Mouse (Mus musculus) CD8-positive naive resting alpha-beta T cell, adult 2 months (primary cell): Measurements from ENCODE around the gene Rps17.

ENCODE experiments used
- DNase-seq, 2 experiments: peaks; one replicate each; pipeline ENCODE4 v3.0.0; 2022; ENCODE audit warnings: low read depth in 2 of 2, low spot score in 2 of 2

Gene Rps17

DNA sequence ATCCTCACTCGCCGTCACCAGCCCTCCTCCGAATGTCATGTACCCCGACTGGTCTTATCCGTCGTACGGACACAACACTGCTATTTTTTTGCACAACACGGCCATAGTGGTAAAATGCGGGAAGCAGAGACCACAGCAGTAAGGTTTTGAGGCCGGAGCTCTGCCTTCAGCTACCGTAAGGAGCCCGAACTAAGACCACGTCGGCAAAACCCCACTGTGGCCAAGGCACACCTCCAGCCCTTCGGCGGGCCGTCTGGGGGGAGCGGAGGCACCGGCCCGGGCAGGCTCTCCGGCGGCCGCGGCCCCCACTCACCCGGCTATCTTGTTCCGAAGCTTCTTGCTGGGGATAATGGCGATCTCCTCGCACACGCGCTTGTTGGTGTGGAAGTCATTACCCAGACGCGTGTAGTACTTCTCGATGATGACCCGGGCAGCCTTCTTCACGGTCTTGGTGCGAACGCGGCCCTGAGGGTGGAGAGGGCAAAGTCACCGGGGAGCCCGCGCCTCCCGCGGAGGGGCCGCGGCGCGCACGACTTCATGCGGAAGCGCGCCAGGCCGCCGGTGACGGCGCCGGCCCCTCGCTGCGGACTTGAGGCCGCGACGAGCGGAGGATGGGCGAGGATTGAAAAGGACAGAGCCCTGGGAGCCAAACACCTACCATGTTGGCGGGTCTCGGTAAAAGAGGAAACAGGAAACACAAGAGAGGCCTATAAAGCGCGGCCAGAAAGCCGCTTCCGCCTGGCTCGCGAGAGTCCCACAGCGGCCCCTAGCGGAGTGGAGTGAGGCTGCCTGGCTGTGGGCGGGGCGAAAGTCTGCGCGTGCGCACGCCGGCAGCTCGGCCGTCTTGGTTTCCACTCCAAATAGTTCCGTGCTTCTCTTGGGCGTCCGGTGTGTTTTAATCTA lies at the start of gene Rps17:
Gene Rps17 (minus strand): TSS at position 711 of the 903 bp plus-strand sequence.
- DNase-seq = peak; percentile 99

DNA sequence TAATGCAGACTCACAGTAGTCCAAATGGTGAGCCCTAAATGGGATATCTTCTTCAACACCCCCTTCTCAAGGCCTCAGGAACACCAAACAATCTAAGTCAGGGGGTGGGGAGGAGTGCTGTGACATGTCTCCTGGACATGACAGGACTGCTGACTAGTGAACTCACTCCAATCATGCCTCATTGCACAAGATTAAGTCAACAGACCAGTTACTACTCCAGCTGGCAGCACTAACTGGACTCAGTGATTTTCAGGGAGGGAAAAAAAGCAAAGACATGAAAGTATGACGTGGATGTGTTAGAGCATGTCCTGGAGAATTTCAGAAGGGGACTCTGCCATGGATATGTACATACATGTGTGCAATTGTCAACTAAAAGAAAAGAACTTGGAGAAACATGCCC lies 34.3 kb upstream of the Rps17 start:
- no peak for DNase-seq

DNA sequence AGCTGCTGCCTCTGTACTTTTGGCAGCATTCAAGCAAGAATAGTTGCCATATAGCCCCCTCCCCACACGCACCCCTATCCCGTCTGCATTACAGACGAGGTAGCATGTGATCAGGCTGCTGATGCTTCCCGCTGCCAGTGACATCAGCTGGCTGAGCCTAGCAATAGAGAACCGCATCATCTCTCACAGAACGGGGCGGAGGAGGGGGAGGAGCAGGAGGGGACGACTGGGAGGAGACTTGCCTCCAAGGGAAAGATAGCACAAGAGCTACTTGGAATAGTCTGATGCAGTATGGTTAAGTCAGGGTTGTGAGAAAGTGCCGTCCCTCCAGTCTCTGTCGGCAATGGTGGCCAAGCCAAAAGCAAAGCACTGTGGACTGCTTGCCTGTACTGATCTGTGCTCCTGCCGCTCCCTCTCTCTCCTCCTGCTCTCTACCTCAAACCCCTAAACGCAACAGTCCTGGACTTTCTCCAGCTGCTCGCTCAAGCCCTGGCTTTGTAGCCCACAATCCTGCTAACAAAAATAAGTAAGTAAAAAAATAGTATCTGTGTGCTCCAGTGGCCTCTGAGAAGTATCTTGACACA lies 27.4 kb upstream of the Rps17 start:
- DNase-seq = no peak

DNA sequence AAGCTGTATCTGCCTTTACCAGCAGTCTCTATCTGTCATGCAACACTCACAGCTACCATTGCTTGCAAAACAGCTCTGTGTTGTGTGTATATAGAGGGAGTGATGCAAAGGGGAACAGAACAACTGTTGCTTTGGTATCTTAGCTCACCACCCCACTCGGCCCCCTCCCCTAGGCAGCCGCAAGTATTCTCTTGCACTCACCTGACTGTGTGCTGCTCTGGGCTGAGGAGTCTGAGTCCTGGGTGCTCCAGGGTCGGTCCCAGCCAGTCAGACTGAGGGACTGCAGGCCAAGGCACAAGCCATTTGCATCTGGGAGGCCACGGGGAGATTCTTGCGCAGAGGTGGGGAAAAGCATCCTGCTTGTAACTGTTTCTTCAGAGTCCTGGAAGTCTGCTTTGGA lies 26.8 kb upstream of the Rps17 start:
- no peak for DNase-seq

DNA sequence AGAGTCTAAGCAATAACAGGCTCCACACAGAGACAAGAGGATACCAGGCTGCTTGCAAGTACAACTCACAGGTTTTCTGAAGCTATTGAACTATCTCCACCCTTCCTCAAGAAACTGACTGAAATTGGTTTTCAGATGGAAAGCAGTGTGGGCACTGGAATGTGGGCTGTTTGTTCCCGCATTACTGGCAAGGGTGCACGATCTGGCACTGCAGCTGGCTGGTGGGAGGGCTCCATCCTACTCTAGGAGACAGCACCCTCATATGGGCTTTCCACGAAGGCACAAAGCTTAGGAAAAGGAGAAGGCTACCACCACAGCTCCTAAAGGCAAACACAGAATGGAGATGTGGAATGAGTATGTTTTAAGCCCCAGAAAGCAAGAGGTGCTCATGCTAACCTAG lies 24.7 kb upstream of the Rps17 start:
- no peak for DNase-seq

DNA sequence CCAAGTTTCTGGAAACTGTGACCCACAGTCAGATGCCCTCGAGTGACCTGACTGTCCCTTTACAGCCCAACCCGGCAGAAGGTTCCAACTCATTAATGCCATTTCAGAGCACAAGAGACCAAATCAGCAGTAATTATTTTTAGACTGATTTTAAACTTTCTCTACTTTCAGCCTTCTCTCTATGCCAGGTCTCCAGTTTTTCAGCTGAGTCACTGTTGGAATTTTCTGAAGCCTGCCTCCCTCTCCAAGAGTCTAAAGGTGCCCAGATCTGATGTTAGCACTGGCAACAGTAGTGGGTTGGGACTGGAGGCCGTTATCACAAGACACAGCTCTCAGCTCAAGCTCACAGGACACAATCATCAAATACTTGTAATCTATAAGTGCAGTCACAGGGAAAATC lies 22.9 kb upstream of the Rps17 start:
- no peak for DNase-seq

DNA sequence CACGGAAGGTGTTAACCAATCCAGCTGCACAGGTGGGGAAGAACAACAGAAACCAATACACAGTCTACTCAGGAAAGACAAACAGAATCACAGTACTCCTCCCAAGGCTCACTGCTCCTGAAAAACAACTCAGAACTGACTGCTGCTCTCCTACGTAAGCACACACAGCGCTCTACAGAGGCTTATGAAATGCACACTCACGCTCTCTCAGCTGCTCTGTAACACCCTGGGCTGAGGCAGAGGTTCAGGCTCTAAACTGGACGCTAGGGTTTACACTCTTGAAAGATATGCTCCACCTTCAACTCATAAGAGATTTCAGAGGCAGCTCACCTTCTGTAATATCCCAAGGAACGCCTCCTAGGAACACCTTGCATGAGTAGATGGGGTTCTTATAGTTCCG lies 11.9 kb upstream of the Rps17 start:
- no peak for DNase-seq

DNA sequence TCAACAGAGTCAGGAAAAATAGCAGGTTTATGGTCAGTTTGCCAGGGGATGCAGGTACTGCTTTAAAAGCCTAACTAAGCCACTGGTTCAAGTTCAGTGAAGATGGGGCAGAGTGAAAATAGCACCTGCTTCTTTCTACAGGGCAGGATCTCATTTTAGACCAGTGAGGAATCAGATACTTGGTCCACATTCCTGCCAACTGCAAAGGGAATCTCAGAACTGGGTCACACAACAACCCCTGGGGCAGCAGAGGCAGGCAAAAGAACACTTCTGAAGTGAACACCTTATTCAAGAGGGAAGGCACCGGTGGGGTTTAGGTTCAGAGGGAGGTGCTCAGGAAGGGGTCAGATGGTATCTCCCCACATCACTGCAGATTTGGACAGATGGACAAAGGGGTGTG lies 11.3 kb upstream of the Rps17 start:
- DNase-seq = no peak

DNA sequence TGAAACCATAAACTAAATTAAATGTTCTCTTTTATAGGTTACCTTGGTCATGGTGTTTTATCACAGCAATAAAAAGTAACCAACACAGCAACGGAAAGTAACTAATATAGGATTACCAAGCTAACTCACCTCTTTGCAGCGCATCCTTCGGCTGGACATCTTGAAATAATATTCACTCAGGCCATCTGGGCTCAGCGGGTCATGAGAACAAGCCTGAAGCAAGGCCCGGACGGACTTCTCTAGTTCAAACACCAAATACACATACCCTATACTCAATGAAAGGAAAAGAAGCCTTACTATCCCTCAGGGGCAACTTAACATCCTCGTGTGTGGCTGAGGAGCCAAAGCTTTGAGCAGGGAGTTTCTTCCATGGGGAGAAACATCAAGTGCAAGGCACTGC lies 10.7 kb upstream of the Rps17 start:
- no peak for DNase-seq

DNA sequence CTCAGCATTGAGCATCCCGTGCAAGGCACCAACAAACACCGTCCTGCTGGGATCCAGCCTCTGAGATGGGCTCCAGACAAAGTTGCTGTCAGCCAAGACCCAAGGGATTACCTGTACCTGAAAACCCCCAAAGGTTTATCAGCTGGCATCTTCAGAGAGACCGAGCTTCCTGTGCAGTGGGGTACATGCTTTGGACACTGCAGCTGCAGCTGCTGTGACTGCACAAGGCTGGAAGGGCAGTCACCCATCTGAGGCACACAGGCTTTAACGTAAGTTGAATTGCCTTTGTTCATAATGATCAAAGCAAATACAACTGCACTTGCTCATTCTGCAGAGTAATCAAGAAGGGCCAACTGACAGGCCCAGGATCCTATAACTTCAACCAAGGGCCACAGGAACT lies 6.8 kb upstream of the Rps17 start:
- DNase-seq = no peak

DNA sequence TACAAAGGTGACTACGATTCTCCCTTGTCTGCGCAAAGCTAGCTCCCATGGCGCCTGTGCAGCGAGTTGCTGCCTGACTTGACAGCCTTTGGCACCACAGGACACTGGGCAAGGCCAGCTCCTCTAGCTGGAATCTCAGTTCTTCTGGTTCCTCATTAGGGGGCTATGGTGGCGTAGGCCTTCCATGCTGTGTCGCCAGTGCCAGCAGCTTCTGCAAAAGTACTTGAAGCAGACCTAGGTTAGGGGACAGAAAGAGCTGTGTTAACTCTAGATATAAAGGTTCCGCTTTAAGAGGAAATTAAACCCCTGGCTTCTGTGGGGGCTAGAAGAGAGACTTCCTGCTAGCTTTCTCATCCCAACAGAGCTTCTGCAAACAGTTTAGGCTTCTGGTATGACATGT lies 3.2 kb upstream of the Rps17 start:
- no peak for DNase-seq

DNA sequence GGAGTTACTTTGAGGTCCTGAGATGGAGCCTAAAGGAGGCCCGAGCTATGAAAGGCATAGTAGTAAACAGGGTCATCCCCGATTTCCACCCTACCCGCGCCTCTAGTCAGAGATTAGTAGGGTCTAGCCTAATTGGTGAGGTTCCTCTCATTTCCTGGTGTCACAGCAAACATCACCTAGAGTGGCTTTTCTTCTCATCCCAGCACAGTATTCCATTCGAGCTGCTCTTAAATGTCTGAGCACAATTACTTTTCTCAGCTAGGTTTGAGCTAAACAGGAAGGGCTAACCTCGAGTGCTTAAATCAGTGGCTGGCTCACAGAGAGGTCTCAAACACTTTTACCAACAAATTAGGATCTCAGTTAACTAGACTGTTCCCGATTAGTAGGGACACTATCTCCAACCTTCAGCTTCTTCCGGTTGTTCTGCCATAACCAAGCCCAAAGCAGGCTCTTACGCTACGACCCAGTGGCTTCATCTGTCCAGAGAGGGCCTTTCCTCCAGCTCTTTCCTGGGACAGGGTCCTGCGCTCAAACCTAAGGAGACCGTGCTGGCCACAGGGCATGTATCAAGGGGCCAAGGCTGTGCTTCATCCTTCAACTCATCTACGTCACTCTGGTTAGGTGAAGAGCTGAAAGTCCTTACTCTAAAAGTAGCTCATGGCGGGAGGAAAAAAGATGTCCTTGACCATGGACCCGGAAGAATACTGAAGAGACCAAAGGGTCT lies 555 bp upstream of the Rps17 start:
- no peak for DNase-seq

DNA sequence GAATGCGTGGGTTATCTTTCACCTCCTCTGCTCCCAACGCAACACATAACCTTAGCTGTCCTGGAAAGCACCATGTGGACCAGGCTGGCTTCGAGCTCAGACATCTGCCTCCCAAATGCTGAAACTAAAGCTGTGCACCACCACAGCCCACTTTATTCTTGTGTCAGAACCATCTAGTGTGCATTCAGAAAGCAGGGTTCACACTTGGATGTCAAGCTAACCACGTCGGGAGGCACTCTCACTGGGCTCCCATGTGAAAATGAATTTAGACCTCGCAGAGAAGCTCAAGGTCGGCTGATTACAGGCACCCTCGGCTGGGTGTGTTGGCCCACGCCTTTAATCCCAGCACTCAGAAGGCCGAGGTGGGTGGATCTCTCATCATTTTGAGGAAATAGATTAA lies 1.2 kb downstream of the Rps17 start:
- no peak for DNase-seq

DNA sequence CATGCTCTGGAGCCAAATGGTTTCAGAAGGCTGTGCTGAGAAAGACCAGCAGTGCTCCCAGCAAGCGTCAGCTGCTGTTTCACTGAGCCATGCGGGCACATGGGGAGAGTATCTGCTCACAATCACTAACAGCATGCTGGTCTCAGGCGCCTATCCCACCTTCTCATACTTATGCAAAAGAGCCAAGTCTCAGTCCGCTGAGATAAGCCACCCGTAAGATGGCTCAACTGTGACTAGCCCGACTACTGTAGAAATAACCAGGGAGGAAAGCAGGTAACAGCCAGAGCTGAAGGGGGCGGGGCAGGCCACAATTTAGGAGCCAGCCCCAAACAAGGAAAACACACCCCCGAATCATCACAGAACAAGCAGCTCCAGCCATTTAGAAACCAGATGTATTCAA lies 1.7 kb downstream of the Rps17 start:
- no peak for DNase-seq

DNA sequence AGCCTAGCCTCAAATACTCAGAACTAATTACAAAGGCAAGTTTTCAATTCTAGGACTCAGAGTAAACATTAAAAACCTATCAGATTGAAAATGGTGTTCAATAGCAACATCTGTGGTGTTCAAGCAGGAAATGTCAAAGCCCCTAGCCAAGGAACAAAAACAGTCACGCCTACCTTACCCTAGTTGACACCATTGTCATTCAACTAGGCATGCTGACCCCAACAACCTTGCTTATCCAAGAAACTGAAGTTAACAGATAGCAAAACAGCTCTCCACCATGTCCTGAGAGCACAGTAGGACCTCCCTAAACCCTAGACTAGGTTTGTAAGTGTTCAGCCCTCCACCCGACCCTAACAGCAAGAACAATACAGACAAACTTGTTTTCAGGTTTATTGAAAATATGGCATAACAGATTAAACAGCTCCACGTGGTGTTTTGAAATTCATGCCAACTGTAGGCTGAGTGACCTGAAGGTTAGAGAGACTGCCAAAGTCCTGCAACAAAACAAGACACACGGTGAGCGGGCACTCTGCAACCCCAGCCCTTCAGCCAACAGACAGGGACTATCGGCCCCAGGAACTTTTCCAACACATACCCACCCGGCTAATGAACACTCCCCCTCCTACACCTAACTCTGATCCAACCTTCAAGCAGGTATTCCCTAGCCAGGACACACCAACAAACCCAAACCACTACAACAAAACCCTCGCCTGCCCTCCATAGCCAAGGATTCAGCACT lies 2.5 kb downstream of the Rps17 start:
- DNase-seq = no peak

DNA sequence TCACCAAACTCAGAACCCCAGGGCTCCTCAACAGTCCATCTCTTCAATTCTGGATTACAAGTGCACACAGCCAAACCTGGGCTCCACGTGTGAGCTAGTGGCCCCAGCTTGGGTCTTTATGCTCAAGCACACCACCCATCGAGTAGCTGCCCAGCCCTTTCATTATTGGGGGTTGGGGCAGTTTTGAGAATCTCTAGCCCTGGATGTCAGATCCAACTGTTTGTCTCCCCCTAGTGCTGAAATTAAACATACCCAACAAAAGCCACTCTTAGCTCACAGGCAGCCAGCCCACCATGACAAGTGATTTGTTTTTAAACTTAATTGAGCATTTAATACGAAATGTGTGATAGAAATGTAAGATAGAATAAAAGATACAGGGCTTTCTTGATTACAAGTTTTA lies 3.5 kb downstream of the Rps17 start:
- peak in 1 of 2 experiments; percentile 28 for DNase-seq

DNA sequence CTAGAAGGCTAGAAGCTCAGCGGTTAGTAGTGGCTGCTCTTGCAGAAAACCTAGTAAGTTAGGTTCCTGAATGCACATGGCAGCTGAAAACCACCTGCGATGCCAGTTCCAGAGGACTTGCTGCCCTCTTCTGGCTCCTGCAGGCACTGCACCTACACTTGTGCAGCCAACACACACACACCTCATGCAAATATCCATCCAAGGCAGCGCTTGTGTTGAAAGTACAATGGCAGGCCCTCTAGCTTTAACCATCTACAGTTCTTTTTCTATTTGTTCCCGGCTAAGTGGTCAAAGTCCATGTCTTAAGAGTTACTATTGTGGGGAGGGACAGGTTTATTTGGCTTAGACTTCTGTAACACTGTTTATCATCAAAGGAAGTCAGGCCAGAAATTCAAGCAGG lies 5.3 kb downstream of the Rps17 start:
- peak; percentile 41 to 66 for DNase-seq

DNA sequence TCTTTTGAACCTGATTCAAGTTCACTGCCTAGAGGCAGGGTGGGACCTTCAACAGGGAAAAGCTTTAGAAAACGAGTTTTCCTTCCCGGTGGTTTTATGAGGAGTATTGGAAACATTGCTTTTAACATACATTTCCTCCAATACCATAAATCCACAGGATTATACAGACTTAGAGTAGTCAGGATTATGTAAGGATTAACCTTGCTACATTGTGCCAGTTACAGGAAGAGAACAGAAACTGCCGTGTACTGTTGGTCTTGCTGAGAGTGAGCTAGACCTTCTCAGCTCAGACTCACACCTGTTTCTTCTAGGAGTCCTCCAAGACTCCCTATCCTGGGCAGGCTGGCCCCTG lies 6.6 kb downstream of the Rps17 start:
- no peak for DNase-seq

DNA sequence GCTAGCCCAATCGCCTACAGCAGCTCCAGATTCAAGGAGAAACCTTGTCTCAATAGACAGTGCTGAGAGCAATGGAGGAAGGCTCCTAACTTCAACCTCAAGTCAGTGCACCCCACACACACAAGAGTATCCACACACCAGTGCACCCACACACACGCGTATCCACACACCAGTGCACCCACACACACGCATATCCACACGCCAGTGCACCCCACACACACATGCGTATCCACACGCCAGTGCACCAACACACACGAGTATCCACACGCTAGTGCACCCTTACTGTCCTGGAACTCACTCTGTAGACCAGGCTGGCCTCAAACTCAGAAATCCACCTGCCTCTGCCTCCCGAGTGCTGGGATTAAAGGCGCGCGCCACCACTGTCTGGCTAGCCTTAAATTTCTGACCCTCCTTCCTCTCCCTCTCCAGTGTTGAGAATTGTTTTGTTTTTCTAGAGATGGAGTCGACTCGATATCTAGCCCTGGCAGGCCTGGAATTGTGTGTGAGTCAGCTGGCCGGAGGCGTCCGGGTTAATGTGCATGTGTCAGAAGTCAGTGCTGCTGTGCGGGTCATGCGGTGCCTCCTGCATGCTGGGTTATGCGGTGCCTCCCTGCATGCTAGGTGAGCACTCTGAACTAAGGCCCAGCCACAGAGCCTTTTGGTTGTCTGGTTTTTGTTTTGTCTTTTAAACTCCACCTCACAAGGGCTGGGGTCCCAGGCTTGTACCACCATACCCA lies 7.1 kb downstream of the Rps17 start:
- DNase-seq = no peak

DNA sequence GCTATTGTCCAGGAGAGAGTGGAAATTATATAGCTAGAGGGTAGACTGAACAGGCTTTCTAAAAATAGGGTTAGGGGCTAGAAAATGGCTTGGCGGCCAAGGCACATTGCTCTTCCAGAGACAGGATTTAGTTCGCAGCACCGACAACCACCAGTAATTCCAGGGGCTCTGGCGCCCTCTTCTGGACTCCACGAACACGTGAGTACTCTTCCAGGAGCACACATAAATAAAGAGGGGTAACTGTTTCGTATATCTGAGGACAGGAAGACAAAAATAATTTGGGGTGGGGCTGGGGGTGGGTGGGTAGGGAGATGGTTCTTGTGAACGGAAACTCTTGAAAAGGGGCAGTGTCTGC lies 8.6 kb downstream of the Rps17 start:
- DNase-seq = peak in 1 of 2 experiments; percentile 26
